Mouse (Mus musculus) CH12.LX (cell line): Measurements from ENCODE around the gene Klhl26.

ENCODE experiments used
- CTCF ChIP-seq, 2 experiments: IDR thresholded peaks in 1 of 2; conservative IDR thresholded peaks in 1 of 2; 2 replicates each; pipeline ENCODE4 v1.5.1; 2011 to 2012; ENCODE audit warnings: low read depth in 2 of 2, low read length in 2 of 2, improper control_type of control experiment in 1 of 2, inconsistent platforms in 1 of 2, mild to moderate bottlenecking in 1 of 2, moderate library complexity in 1 of 2
- EP300 ChIP-seq: IDR thresholded peaks from 2 replicates; pipeline ENCODE4 v1.6.1; 2011; ENCODE audit warnings: low read length, improper control_type of control experiment
- HCFC1 ChIP-seq: IDR thresholded peaks from 2 replicates; pipeline ENCODE4 v1.6.1; 2012; ENCODE audit warnings: low read depth, mild to moderate bottlenecking, inconsistent platforms, low read length, improper control_type of control experiment
- POLR2A ChIP-seq: IDR thresholded peaks from 2 replicates; pipeline ENCODE4 v1.6.1; 2011; ENCODE audit warnings: low read depth, mild to moderate bottlenecking, improper control_type of control experiment, low read length
- POLR2AphosphoS2 ChIP-seq: IDR thresholded peaks from 2 replicates; pipeline ENCODE4 v1.6.1; 2011; ENCODE audit warnings: low read depth, low read length, improper control_type of control experiment
- USF2 ChIP-seq: conservative IDR thresholded peaks from 2 replicates; pipeline ENCODE4 v1.6.1; 2011; ENCODE audit warnings: low read depth, low read length, improper control_type of control experiment
- ZMIZ1 ChIP-seq: IDR thresholded peaks from 2 replicates; pipeline ENCODE4 v1.6.1; 2012; ENCODE audit warnings: low read depth, mild to moderate bottlenecking, inconsistent platforms, low read length, improper control_type of control experiment
- ZNF384 ChIP-seq: IDR thresholded peaks from 2 replicates; pipeline ENCODE4 v1.6.1; 2012; ENCODE audit warnings: low read depth, low read length, improper control_type of control experiment, inconsistent platforms

- TF ChIP-seq ZNF384 (no peak), CTCF (conservative IDR thresholded peaks at IDR 0.05 in 1 of 2, IDR thresholded peaks at IDR 0.05 in 1 of 2; ENCODE audit: low read depth in 2 of 2, low read length in 2 of 2) (no peak), HCFC1 (no peak), EP300 (no peak), USF2 (no peak), POLR2AphosphoS2 (no peak), POLR2A (no peak), ZMIZ1 (no peak)
Measured at GRCm38 (mm10) chr8:70458462-70458861, 18.3 kb downstream of the Klhl26 start.
